Mouse (Mus musculus): Measurements from ENCODE around the gene Trim15.

Gene Trim15

DNA sequence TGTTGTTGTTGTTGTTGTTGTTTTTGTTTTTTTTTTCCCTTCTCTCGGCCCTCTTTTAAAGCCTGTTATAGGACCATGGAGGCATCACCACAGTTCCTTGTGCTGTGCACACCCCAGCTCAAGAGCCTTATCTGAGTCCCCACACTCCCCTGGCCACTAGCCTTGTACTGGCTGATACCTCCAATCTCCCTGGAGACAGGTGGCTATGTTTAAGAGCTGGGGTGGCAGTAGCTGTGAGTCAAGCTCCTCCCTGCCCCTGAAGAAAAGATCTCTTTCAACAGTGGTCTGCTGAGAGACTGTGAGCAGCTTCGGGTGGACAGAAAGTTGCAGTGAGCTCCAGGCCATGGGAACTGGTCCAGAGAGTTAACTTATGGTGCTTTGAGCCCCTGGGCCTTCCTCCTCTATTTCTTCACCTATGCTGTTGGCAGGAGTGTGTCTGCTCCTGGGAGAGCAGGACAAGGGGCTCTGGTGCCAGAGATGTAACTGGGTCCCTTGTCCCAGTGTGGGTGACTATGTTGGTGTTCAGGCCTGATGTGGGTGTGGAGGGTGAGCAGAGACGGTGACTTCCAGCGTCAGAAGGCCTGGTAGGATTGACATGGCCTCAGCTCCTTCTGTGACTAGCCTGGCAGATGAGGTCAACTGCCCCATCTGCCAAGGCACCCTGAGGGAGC, 2.4 kb upstream of the Trim15 start, which contains the start of gene Trim10:
Gene Trim10 (plus strand): TSS at position 291 of the 671 bp plus-strand sequence.
- DNase-seq: no peak

DNA sequence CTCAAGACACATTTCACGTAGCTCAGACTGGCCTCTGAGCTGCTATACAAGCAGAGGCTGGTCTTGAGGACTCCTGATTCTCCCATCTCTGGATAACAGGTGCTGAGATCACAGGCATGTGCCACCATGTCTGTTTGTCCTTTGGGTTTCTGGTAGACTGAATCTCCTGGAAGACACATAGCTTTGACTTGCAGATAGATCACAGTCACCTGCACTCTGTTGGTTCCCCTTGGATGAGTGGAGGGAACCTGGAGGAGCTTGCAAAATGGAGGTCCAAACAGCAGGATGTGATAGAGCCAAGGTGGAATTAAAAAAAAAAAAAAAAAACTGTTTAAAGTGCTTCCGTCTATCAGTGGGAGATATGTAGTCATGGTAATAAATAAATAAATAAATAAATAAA, 1.8 kb upstream of the Trim15 start:
- DNase-seq: no peak

DNA sequence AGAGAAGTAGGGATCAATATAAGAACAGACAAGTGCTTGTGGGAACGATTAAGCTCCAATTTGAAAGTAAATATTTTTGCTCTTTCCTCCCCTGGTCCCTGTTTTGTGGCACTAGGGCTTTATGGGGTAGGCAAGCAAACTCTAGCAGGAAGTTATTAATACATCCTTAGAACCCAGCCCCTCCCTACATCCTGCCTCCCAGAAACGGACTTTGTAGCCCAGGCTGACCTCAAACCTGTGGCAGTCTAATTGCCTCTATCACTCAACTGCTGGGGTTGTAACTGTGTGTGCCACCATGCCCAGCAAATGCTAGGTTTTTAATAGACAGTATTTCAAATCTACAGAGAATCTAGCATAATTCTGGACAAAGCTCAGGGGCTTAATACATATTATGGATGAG, 5.3 kb downstream of the Trim15 start:
- DNase-seq: no peak

DNA sequence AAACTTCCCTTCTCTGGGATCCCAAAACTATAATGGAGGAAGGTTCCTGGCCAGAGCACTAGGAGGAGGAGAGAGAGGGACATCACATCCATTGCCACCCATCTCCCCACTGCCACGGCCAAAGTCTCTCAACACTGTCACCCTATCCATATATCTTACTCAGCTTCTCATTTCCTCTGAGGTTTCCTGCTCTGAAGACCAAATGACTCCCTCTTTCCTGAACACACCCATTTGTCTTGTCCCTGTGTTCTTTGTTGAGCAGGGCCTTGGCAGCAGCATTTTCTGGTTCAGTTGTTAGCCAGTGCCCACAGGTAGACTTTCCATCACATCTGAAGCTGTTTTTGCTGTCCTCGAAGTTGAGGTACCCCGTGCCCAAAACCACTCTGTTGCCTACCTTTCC, 8.8 kb downstream of the Trim15 start:
- DNase-seq: no peak

DNA sequence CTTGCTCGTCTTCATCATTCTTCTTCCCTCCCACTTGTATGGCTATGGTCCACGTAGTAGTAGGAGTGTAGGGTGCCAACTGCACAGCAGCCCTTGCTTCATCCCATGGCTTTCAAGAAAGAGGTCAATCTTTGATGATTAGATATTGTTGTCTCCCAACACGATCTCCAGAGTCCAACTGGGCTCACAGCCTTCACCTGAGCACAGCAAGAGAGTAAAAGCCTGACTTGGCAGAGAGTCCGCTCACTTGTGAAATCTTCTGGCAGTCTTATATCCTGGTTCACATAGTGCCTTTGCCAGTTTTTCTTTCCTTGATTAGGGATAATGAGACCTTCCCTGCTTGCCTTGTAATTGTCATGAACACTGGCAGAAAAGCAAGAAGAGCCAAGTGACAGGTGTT, 10.8 kb downstream of the Trim15 start:
- DNase-seq: no peak

DNA sequence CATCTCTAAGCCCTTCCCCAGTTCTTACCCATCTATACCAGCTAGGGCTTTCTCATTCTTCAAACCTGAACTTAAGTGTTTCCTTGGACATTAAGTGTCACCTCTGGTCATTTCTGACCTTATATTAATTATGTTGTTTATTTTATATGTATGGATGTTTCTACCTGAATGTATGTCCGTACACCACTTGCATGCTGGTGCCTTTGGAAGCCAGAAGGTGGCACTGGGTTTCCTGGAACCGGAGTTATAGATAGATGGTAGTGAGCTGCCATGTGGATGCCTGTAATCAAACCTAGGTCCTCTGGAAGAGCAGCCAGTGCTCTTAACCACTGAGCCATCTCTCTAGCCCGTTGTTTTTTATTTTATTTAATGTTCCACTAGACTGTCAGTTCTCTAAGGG, 11.5 kb downstream of the Trim15 start:
- DNase-seq: no peak

DNA sequence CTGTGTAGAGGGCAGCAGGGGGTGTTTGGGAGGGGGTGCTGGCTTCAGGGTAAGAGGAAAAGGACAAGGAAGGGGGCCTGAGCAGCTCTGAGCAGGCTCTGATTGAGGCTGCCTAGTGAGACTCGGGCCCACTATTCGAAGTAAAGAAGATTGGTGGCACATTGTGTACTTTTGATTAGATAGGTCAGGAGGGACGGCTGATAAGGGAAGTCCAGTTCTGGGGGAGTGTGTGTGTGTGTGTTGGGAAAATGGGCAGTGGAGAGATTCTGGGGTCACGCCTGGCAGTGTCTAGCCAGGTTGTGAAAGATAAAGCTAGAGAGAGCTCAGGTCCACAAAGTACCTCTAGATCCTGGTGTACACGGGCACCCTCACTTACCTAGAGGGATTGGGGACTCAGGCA, 15.4 kb downstream of the Trim15 start:
- no peak for DNase-seq

DNA sequence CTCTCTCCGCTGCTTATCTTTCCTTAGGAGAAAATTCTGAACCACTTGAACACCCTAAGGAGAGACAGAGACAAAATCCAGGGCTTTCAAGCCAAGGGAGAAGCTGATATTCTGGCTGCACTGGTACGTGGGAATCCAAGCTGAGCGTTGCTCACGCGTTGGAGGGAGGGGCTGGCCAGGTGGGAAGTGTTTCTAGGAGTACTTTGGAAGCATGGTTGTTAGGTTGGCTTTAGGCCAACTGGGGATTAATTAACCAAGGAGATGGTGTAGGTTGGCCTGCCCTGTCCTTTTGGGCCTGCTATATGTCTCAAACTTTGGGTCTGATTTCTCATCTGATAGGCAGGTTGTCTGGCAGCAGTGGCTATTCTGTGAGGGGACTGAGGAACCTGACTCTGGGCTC, 15.8 kb downstream of the Trim15 start:
- DNase-seq: no peak

DNA sequence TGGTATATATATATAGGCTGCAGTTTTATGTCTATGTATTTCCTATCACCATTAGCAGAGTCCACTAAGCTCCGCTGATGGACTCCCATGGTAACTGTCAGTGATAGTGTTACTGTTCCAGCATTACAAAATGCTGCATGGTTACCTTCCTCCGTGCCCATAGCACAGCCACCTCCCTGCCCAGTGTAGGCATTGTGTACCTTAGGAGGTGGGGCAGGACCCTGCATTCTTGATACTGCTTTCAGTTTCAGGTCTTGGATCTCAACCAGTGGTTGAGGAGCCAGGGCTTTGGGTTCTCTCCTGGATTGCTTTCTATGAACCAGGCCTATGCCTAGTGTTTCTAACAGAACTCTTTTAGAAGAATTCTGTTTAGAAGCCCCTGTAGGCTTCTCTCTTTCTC, 17.0 kb downstream of the Trim15 start:
- no peak for DNase-seq

DNA sequence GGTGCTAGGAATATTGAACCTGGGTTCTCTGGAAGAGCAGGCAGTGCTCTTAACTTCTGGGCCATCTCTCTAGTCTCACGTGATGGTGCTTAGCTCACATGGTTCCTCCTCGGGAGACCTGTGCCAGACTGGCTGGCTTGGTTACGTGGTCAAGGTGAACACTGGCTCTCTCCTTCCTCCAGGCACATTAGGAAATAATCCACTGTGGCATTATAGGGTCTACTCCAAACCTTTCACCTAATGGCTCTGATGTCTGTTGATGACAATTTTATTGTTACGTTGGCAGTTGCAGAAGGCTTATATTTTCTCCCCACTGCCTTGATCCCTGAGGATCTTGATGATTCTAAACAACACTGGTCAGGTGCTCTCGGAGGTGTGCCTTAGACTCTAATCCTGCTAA, 18.1 kb downstream of the Trim15 start:
- no peak for DNase-seq

DNA sequence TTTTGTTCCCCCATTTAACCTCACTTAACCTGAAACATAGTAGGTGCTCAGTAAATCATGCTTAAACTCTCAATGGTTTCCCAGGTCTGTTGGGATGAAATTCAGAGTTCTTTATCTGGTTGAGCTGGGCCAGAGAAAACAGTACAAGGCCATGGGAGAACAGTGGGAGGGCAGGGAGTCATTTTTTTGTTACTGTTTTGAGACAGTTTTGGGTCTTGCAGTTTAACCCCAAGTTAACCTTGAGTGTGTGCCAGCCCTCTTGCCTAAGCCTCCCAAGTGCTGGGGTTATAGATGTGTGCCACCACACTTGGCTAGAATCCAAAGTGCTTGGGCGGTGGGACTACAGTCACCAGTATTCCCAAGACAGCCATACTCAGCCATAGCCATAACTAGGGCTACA, 22.3 kb downstream of the Trim15 start:
- no peak for DNase-seq

DNA sequence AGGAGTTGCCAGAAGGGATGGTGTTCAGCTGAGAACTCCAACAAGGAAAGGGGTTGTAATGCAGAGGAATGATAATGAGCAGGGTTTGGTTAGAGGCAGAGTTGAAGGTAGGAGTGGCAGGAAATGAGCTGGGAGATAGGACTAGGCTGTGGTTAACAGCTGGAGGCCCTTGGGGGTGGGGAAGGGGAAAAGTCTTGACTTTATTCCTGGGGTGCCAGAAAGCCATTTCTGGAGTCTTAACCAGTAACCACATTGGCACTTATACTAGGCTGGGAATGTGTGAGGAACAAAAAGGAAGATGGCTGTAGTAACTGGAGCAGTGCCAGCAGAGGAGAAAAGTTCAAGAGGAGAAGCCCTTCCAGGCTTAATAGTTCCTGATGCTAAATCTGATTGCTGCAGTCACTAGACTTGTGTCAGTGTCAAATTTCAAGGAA, 22.7 kb downstream of the Trim15 start:
- DNase-seq: no peak

DNA sequence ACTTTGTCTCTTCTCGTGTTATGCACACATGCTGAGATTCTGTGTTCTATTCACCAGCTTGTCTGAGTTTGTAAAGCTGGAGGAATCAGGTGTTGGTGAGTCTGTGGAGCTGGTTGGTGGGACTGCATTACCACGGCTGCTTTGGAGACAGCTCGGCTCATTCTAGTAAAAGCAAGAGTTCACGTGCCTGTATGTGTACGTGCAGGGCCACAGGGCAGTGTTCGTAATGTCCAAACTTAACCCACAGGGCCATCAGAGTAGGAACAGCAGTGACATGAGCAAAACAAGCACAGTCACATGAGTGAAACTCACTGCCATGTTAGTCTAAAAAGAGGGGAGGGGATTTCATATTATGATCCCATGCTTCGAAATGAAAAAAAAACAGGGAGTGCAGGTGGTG, 23.3 kb downstream of the Trim15 start:
- DNase-seq: no peak

DNA sequence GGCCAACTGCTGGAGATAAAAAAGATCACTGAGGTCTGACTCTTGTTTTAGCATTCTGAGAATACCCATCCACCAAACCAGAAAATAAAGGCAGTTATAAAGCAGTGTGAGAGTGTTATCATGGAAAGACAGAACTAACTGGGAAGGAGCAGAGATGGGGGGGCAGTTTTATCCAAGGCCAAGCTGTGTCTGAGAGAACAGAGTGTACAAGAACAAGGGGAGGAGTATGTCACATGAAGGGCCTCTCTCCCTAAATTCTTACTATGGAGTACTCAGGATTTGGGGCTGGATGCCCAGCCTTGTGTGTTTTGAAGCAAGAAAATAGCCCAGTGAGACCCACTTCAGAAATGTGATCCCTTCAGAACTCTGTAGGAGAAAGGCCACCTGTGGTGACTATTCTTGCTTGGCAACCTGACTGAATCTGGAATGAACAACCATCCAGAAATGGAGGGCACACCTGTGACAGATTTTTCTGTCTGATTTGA, 26.0 kb downstream of the Trim15 start:
- no peak for DNase-seq

DNA sequence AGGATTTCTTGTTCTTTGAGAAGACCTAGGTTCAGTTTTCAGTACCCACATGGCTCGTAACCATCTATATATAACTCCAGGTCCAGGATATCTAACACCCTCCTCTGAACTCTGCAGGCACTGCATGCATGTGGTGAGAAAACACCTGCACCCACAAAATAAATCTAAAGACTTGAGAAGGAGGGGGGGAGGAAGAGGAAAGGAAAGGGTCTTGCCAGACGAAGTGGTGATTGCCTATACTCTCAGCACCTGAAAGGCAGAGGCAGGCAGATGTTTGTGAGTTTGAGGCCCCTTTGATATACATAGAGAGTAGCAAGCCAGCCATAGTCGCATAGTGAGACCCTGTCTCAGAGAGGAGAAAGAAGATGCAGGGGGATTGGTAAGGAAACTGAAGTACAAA, 27.1 kb downstream of the Trim15 start:
- no peak for DNase-seq

DNA sequence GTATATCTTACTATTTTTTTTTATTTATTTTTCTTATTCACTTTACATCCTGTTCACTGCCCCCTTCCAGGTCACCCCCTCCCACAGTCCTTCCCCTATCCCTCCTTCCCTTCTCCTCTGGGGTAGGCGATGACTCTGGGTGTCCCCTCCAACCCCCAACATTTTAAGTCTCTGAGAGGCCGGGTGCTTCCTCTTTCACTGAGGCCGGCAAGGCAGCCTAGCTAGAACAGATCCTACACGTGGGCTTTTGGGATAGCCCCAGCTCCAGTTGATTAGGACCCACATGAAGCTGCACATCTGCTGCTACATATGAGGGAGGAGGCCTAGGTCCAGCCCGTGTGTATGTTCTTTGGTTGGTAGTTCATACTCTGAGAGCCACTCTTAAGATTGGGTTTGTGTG, 28.0 kb downstream of the Trim15 start:
- no peak for DNase-seq

DNA sequence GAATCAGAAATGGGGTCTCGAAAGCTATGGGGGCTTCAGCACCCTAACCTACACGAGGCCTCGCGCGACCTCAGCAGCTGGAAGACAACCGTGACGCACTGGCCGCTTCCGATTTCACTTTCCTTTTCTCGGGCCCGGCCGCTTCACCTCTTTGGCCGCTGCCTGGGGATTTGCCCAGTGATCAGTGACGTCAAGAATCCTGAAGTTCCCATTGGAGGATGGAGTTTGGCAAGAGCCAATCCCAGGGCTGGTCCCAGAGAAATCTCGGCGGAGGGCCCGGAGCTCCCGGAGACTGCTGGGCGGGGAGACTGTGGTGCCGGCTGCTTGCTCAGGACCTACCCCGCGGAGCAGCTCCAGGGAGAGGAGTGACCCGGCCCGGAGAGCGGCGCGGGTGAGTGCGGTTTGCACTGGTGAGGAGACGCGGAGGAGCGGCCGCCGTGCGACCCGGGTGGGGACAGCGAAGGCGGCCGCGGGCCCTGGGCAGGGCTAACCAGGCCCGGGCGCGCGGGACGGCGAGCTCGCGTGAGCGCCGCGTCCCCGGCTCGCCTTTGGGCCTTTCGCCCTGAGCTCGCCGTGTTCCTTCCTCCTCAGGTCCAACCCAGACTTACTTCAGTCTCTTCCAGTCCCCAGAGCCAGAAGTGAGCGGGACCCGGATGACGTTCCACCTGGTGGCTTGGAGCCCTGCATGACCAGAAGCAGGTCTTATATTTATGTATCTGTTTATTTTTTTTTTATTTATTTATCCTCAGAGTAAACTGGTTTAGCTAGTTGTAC, 29.9 kb downstream of the Trim15 start, which contains the start of gene Trim26:
Gene Trim26 (plus strand): TSS at position 261 of the 774 bp plus-strand sequence.
- DNase-seq: peak; percentile 98

DNA sequence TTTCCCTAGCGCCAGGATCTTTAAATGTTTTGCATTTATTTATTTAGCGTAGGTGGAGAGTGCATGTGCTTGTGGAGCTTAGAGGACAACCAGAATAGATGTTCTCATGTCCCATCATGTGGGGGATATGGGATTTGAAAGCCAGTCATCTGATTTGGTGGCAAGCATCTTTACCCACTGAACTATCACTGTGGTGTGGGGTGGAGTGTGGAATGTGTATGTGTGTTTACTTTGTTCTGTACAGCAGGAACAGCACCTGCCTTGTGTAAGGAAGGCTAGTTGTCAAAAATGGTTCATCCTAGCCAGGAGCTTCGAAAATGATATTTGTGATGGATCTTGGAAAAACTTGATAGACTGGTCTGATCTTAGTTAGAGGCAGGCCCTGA, 30.6 kb downstream of the Trim15 start:
- DNase-seq: no peak

DNA sequence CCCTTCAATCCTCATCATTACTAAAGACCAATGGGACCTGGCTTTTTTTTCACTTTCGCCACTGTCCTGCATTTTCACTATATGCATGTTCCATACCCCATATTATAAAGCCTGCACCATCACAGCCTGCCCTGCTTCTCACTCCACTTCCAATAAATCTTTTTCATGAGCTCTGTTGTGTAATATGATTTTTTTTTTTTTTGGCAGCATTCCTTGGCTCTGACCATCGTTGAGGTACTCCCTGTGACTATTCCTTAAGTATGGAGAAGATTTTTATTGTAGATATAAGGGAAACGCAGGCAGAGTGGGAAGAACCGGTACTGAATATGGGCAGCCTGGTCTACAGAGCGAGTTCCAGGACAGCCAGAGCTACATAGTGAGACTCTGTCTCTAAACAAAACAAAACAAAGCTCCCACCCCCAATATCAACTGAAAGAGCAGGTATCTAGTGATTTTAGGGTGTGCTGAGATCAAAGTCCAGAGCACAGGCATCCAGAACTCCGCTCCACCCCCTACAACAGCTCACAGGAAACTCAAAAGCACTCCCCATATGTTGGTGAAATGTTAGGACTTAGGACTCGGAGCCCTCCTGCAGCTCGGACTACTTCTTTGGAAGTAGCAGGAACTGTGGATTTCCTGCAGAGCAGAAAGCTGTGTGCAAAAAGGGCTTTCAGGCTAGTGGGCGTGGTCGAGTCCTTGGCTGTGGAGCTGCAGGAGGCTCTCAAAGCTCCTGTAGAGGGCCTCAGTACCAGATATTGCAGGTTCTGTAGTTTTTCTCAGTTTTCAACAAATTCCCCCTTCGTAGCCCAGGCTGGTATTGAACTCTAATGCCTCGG, 31.2 kb downstream of the Trim15 start:
- peak; percentile 62 for DNase-seq

DNA sequence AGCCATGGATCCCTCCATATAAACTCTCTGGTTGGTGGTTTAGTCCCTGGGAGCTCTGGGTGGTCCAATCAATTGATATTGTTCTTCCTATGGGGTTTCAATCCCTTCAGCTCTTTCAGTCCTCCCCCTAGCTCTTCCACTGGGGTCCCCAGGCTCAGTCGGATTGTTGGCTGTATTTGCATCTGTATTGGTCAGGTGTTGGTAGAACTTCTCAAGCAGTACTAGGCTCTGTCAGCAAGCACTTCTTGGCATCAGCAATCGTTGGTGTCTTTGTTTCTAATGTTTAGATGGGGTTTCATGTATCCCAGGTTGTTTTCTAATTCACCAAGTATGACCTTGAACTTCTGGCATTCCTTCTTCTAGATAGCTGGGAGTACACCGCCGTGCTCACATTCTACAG, 34.3 kb downstream of the Trim15 start:
- no peak for DNase-seq

DNA sequence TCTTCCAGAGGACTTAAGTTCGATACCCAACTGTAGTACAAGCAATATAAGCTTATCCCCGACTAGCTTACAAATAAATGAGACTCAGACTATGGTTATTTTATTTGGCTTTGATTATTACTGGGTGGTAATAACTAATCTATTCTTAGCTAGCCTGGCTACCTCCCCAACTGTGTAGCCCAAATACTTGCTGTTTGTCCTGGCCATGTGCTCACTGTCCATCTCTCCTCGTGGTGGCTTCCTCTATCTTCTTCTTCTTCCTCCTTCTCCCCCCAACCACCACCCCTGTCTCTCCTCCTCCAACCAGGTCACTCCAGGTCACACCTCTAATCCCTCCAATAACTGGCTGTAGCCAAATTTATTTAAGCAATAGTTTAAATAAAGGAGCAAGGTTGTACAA, 36.5 kb downstream of the Trim15 start:
- DNase-seq: no peak

DNA sequence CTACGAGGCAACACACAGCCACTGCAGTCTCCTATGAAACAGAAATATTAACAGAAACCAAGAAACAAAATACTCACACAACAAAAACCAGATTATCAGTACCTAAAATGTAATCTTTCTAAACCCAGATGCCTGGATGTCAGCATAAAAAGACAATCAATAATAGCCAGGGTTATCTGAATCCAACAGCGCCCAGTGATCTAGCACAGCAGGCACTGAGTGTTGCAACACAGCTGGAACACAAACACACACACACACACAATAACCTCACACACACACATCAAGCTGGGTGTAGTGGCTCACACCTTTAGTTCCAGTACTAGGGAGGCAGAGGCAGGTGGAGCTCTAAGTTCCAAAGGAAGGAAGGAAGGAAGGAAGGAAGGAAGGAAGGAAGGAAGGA, 38.5 kb downstream of the Trim15 start:
- no peak for DNase-seq

DNA sequence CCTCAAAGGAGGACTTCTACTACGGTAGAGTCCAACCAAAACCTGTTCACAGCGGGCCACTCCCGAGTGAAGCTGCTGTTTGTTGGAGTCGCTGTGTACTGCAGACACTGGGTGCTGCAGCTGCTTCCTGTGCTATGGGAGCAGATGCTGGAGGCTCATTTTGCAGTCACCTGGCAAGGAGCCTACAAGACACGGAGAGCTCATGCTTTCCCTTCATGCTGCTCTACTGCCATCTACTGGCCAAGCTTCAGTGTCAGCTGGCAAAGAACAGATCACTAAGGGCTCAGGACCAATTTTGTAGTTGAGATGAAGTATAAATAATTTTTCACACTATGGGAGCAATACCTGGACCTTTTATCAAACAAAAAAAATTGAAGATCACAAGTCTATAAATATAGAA, 41.0 kb downstream of the Trim15 start:
- DNase-seq: peak; percentile 91

DNA sequence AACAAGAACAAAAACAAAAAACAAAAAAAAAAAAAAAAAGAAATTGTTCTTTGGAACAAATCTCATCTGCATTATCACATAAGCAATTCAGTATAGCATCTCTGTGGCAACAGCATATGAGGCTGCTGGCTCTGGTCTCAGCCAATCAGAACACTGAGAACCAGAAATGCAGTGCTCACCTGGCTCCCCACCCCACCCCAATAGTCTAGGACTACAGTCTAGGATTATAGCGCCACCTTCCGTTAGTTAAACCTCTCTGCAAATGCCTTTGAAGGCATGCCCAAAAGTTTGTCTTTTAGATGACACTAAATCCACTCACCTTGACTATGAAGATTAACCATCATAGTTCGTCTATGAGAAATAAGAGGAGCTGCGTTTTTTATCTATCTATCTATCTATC, 41.5 kb downstream of the Trim15 start:
- DNase-seq: peak; percentile 63
